Mouse (Mus musculus): ENCODE data around the gene Atp6v1c2.

DNA sequence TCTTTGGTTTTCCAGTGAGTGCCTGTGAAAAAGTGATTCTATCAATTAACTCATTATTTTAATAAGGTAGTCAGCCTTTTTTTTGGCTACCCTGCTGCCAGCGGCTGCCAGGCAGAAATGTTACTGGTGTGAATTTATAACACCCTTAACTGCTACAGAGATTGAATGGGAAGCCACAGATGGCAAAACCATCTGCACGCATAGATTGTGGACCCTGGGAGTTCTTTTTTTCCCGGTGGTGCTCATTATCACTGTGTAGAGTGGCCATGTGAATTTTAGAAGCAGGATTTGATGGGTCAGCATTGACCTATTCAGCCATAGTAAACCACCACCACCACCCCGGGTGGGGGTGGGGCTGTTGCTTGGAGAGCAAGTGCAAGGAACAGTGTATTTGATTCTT lies 61.8 kb downstream of the Atp6v1c2 start:
- TF ChIP-seq CTCF (conservative IDR thresholded peaks at IDR 0.05 in 1 of 2, IDR thresholded peaks at IDR 0.05 in 1 of 2; ENCODE audit: low read depth in 2 of 2, low read length in 2 of 2) = no peak
- no peak for TF ChIP-seq MYC (IDR thresholded peaks at IDR 0.05; ENCODE audit: low read depth, low read length)
- peak; percentile 45; the same call in 1 of the 2 replicates for TF ChIP-seq CHD2 (IDR thresholded peaks at IDR 0.05; ENCODE audit: low read length)
- no peak for TF ChIP-seq POLR2A (IDR thresholded peaks at IDR 0.05; ENCODE audit: low read depth, low read length)
- TF ChIP-seq SIN3A (IDR thresholded peaks at IDR 0.05; ENCODE audit: low read length) = no peak; the same call in 1 of the 2 replicates
- TF ChIP-seq NRF1 (IDR thresholded peaks at IDR 0.05; ENCODE audit: low read depth, low read length) = no peak
- TF ChIP-seq NELFE (IDR thresholded peaks at IDR 0.05; ENCODE audit: low read depth, low read length) = no peak
- TF ChIP-seq E2F4 (IDR thresholded peaks at IDR 0.05; ENCODE audit: insufficient replicate concordance, low read depth, low read length) = no peak
- TF ChIP-seq USF2 (conservative IDR thresholded peaks at IDR 0.05; ENCODE audit: low read depth, low read length) = no peak
- no peak for TF ChIP-seq MAX (IDR thresholded peaks at IDR 0.05; ENCODE audit: low read length)
- no peak for TF ChIP-seq USF1 (IDR thresholded peaks at IDR 0.05; ENCODE audit: low read depth, low read length)

Data from CH12.LX (cell line).